Mouse (Mus musculus) E14TG2a.4 (cell line): ENCODE measurements at regions not wholly inside any gene's neighbourhood (a gene's known extent, or its start where the extent isn't known, plus 50 kb on each side); places are given as distances from the start of the nearest gene placed in this dataset.

Source experiments
- CTCF ChIP-seq: conservative IDR thresholded peaks from 2 replicates; pipeline ENCODE4 v1.5.1; 2014; ENCODE audit warnings: low read length
- NANOG ChIP-seq: IDR thresholded peaks from 2 replicates; pipeline ENCODE4 v1.6.1; 2014; ENCODE audit warnings: borderline replicate concordance, low read length, mixed read lengths
- POU5F1 ChIP-seq: IDR thresholded peaks from 2 replicates; pipeline ENCODE4 v1.6.1; 2014; ENCODE audit warnings: low read length, borderline replicate concordance

DNA sequence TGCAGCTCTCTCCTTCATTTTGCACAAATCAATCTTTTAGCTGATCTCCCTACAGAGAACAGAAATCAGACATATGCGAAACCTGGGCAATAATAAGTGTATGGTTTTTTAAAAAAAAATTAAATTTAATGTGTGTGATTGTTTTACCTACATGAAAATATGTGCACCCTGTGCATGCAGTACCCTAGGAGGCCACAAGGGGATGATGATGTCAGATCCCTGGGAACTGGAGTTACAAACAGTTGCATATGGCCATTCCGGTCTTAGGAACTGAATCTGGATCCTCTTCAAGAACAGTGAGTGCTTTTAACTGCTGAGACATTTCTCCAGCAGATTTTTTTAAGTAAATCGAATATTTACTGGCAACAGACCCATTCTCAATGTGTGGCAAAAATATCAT lies 257.0 kb upstream of the Sox9 start:
- TF ChIP-seq CTCF (peak; percentile 92), NANOG (no peak), POU5F1 (no peak)
